Mouse (Mus musculus): ENCODE results near the gene Elavl3. TPM values are rescaled to one million over a fixed set of nuclear protein-coding genes. Genes with fewer than 3 reads are reported as not detected.

Gene Elavl3
- polyA plus RNA-seq (2012; rRNA removed; ENCODE audit: low replicate concordance) = 0.22 and 0.56 TPM in 2 replicates

DNA sequence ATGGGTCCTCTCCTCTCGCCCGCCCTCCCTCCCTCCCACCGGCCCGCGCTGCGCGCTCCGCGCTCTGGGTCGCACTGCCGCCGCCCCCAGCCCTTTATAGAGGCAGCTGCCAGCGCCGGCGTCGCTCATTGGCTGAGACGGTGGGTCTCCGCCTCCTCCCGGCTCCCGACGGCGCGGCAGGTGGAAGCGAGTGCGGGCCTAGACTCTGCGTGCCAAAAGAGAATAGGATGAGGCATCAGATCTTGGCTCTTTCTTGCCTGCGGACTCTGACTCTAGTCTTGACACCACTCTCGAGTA is at the start of gene Elavl3:
Gene Elavl3, minus strand, starts transcription at position 66 of the 297 bp plus-strand sequence.

DNA sequence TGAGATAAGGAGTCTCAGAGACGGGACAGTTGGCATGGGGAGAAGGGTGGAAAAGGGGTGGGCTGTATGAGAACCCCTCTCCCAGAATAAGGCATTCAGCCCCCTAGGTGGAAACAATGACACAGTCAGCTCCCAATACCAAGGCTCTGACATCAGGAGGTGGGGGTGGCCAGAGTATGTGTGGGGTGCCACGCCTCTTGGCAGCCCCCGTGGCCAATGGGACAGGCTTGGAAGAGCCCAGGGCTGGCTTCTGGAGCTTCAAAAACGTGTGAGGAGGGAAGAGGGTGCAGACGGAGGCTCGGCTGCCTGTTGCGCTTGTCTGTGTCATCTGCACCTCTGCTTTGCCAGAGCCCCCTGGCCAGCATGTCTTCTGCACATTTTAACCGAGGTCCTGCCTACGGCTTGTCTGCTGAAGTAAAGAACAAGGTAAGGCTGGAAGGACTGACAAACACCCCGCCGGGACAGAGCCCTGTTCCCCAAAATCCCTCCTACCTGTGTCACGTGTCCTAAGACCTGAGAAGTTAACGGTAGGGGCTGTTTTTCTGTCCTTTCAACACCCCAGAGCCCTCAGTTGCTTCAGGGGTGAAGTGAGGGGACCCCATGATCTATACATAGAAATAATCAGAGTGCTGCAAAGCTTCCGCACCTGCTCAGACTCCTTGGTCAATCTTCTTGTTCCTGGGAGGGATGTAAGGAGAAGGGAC is 47.3 kb upstream of the Elavl3 start, which contains the start of gene Cnn1:
Gene Cnn1, plus strand, starts transcription at position 224 of the 704 bp plus-strand sequence.

DNA sequence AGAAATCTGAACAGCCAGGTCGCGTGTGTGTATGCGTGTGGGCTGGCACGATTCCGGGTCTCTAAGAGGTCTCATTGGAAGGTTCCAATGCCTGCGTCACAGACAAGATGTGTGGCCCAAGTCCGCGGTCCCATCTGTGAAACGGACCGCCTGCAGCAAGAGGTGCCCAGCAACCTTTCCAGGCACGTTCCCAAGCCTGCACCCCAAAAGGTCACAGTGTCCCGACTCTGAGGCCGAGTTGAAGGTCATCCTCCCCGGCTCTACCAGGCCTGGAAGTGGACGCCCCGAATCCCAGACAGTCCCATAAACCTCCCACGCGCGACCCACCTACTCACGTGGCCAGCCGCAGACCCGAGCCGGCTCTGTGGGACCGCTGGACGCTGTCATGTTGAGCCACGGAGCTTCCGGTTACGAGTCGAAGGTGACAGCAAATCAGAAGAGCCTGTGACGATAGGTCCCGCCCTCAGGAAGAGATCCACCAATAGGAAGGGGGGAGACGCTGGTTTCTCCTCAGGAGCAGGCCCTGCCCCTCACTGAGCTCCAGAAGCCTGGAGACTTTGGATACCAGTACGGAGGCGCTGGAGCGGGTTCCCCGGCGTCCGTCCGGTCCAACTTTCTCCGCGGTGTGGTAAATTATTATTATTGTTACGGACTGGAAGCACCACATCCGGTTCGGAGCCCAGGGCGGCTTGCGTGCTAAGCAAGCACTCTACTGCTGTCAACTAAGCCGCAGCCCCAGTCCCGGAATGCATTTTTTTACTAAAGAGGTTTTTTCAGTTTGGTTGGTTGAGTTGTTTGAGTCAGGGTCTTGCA is 33.4 kb upstream of the Elavl3 start, which contains the start of gene Ecsit:
Gene Ecsit, minus strand, starts transcription at position 417 of the 813 bp plus-strand sequence.

DNA sequence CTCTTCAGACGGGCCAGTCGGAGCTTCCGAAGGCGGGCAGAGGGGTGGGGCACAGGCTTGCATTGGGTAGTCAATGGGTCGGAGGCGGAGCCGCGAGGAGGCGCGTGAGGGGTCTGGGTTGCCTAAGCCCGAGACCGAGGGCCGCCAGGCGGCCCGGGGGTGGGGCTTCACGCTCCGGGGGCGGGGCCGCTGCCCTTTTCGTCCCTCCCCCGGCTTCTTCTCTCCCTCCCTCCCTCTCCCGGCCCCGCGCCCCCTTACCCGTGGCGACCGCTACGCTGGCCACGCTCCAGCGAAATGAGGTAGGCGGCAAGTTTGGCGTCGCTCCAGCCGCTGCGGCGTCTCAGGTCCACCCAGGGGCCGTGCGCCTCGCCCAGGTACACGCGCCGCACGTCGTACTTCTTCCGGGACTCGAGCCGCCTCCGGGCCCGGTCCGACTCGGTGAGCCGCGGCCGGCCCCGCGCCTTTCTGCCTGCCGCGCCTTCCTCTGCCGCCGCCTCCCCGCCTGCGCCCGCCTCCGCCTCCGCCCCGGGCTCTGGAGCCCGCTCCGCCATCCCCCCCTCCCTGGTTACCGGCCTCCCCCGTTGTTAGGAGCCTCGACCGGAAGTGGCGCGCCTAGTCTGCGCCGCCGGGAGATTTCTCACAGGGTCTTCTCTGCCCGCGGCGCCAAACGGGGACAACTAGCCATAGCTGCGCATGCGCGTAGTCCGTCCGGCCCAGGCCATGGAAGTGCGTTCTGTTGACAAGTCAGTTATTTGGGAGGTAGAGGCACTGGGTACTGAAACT is 19.2 kb upstream of the Elavl3 start, which contains the start of the genes Gm49318 and Zfp653:
Gene Gm49318, minus strand, starts transcription at position 469 of the 783 bp plus-strand sequence.
Gene Zfp653, minus strand, starts transcription at position 586 of the 783 bp plus-strand sequence.

DNA sequence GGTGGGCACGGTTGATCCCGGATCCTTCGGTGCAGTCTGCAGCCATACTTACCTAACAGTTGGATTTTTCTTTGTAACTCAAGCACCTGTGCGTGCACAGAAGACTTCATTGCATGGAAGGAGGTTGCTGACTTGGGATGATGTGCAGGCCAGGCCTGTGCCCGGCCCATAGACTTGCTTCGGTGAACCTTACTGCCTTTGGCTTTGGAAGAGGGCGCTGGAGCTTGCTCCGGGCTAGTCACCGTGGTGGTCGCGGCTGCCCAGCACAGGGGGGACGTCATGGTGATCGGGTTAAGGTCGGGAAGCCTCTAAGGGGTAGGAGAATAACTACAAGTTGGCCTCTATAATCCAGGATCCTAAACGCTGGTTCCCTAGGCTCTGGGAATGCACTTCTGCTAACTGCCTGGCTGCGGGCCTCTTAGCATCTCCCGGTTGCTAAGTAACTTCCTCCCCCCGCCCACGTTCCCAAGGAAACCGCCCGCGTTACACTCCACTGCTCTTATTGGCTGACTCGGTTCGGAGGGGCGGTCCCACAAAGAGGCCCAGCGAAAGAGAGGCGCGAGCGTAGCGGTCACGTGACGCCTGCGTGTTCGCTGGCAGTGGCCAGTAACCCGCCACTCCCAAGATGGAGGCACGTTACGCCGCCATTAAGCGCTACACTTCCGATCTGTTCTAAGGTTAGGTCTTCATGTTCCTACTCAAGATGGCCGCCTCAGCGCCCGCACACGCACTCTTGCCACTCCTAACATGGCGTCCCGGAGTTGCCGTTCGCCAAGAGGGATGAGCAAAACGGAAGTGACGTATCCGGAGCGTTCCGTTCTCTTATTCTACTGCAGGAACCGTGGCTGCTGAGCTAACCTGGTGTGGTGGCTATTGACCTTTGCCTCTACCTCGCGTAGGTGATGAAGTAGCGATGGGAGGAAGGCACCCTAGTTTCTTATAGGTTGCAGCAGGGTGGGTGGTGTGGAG is 49.3 kb downstream of the Elavl3 start, which contains the start of the genes Ccdc151 and Prkcsh:
Gene Ccdc151, minus strand, starts transcription at position 441 of the 969 bp plus-strand sequence.
Gene Prkcsh, plus strand, starts transcription at position 613 of the 969 bp plus-strand sequence.

DNA sequence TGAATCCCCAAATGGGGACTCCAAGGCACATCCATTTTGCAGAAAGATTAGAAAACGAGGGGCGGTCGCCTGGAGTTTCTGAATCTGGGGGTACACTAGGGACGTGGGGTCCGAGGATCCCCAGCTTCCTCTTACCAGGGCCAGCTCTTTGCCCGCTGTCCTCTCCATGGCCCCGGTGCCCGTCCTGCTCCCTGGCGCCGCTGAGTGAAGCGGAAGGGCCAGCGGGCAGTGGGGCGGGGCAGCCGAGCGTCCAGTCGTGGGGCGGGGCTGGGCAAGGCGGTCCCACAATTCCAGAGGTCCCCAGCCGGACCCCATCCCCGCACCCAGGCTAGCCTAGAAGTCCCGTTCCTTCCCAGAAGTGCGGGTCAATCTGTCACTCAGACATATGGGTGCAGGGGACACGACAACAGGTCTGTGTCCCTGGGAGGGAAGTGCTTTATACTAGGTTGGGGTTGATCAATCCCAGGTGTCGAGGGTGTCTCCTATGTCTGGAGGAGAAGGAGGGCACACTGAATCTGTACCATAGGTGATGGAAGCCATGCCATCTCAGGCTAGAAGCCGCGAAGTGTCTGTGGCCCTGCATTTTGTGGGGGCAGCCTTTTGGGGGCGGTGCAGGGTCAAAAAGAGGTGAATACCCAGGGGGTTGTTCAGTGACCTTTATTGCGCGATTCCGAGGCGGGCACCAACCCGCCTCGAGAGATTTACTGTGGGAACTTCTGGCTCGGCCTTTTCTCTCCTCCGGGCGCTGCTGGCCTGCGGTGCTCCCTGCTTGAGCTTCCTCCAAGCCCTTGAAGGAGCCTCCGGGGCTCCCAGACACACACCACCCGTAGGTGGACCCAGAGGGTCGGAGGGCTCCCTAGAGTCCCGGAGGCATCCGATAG is 62.4 kb downstream of the Elavl3 start, which contains the start of gene Rgl3:
Gene Rgl3, minus strand, starts transcription at position 217 of the 881 bp plus-strand sequence.

Other genes with a start within 250 kb of the Elavl3 start
- 88.4 and 128 TPM in 2 replicates for gene Angptl8, start 216.5 kb downstream of the Elavl3 start, polyA plus RNA-seq (2012; rRNA removed; ENCODE audit: low replicate concordance)
- gene Dock6, start 199.4 kb downstream of the Elavl3 start, polyA plus RNA-seq (2012; rRNA removed; ENCODE audit: low replicate concordance) = 153 and 172 TPM in 2 replicates
- 104 and 231 TPM in 2 replicates for gene Rab3d, start 133.8 kb downstream of the Elavl3 start, polyA plus RNA-seq (2012; rRNA removed; ENCODE audit: low replicate concordance)
- gene Ccdc159, start 124.6 kb downstream of the Elavl3 start, polyA plus RNA-seq (2012; rRNA removed; ENCODE audit: low replicate concordance) = 10.3 and 13.2 TPM in 2 replicates
- 156 and 380 TPM in 2 replicates for gene Tmem205, start 124.5 kb downstream of the Elavl3 start, polyA plus RNA-seq (2012; rRNA removed; ENCODE audit: low replicate concordance)
- gene Plppr2, start 115.0 kb downstream of the Elavl3 start, polyA plus RNA-seq (2012; rRNA removed; ENCODE audit: low replicate concordance) = 15.4 and 26.3 TPM in 2 replicates
- gene Swsap1, start 96.3 kb downstream of the Elavl3 start, polyA plus RNA-seq (2012; rRNA removed; ENCODE audit: low replicate concordance) = 7.3 and 11.5 TPM in 2 replicates
- gene Epor, start 88.5 kb downstream of the Elavl3 start, polyA plus RNA-seq (2012; rRNA removed; ENCODE audit: low replicate concordance) = 7.3 and 23.8 TPM in 2 replicates
- 16.3 and 35.2 TPM in 2 replicates for gene Rgl3, start 62.6 kb downstream of the Elavl3 start, polyA plus RNA-seq (2012; rRNA removed; ENCODE audit: low replicate concordance)
- 0.07 and 0.19 TPM in 2 replicates for gene Ccdc151, start 49.4 kb downstream of the Elavl3 start, polyA plus RNA-seq (2012; rRNA removed; ENCODE audit: low replicate concordance)
- 71.3 and 86.6 TPM in 2 replicates for gene Prkcsh, start 49.2 kb downstream of the Elavl3 start, polyA plus RNA-seq (2012; rRNA removed; ENCODE audit: low replicate concordance)
- gene Gm49318, start 19.2 kb upstream of the Elavl3 start, polyA plus RNA-seq (2012; rRNA removed; ENCODE audit: low replicate concordance) = not detected in 2 replicates
- gene Zfp653, start 19.4 kb upstream of the Elavl3 start, polyA plus RNA-seq (2012; rRNA removed; ENCODE audit: low replicate concordance) = 14.6 and 26.8 TPM in 2 replicates
- gene Ecsit, start 33.4 kb upstream of the Elavl3 start, polyA plus RNA-seq (2012; rRNA removed; ENCODE audit: low replicate concordance) = 56.9 and 69.5 TPM in 2 replicates
- gene Cnn1, start 47.2 kb upstream of the Elavl3 start, polyA plus RNA-seq (2012; rRNA removed; ENCODE audit: low replicate concordance) = 19.0 and 388 TPM in 2 replicates
- gene Elof1, start 65.1 kb upstream of the Elavl3 start, polyA plus RNA-seq (2012; rRNA removed; ENCODE audit: low replicate concordance) = 141 and 144 TPM in 2 replicates
- gene Acp5, start 83.7 kb upstream of the Elavl3 start, polyA plus RNA-seq (2012; rRNA removed; ENCODE audit: low replicate concordance) = 344 and 1,133 TPM in 2 replicates
- 64.5 and 77.9 TPM in 2 replicates for gene Pigyl, start 104.8 kb upstream of the Elavl3 start, polyA plus RNA-seq (2012; rRNA removed; ENCODE audit: low replicate concordance)
- 0.33 TPM in 2 replicates for gene Zfp872, start 136.1 kb upstream of the Elavl3 start, polyA plus RNA-seq (2012; rRNA removed; ENCODE audit: low replicate concordance)
- gene Zfp809, start 173.7 kb upstream of the Elavl3 start, polyA plus RNA-seq (2012; rRNA removed; ENCODE audit: low replicate concordance) = 19.3 and 20.7 TPM in 2 replicates
- gene Zfp599, start 207.9 kb upstream of the Elavl3 start, polyA plus RNA-seq (2012; rRNA removed; ENCODE audit: low replicate concordance) = 0.04 and 0.71 TPM in 2 replicates